Mouse (Mus musculus): ENCODE results near the gene Vopp1.

Gene Vopp1

DNA sequence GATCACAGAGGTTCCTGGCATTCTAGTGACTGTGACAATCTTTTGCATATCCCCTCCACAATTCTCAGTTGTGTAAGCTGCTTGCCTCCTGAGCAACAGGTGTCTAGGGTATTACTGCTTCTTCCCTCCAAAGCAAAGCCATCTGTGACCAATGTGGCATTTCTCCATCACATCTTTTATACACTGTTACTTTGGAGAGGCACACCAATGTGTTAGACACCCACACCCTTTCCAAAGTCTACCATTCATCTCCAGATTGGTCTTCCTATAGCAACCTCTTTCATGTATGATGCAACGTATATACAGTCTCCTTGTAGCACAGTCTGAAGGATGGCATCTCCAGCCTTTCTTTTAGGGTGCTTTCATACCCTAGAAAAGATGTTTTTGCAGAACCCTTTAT is 42.3 kb downstream of the Vopp1 start:
- DNase-seq, result no peak

DNA sequence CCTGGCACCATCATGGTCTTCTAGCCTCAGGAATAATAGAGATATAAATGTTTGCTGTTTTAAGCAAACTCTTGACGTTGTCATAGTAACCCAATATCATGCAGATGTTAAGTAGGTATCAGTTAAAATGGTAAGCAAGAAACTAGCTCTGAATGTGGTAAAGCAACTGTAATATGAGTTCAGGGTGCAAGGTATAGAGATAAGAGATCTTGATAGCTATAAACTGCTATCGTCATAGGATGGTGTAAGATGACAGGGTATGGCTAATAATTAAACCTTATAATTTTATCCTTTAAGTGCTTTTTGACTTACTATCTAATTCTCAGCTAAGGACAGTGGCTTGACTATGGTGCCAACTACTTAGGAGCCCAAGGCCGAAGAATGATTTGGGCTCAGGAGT is 44.6 kb downstream of the Vopp1 start:
- no peak for DNase-seq

DNA sequence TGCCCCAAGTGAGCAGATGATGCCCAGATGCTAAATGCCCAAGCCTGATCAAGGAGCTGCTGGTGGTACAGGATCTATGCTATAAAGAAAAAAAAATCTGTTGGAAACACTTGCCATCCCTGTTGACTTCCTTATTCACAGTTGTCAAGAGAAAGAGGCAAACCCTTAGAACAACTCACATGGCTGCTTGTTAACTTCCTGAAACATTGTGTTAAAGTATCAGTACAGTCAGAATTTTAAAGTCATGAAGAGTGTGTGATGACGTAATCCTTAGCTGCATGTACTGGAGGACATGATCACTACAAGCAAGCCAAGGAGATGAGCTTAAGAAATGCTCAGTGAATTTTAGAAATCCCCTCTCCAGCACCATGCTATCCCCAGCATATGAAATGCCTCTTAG is 51.2 kb downstream of the Vopp1 start:
- DNase-seq, result no peak

DNA sequence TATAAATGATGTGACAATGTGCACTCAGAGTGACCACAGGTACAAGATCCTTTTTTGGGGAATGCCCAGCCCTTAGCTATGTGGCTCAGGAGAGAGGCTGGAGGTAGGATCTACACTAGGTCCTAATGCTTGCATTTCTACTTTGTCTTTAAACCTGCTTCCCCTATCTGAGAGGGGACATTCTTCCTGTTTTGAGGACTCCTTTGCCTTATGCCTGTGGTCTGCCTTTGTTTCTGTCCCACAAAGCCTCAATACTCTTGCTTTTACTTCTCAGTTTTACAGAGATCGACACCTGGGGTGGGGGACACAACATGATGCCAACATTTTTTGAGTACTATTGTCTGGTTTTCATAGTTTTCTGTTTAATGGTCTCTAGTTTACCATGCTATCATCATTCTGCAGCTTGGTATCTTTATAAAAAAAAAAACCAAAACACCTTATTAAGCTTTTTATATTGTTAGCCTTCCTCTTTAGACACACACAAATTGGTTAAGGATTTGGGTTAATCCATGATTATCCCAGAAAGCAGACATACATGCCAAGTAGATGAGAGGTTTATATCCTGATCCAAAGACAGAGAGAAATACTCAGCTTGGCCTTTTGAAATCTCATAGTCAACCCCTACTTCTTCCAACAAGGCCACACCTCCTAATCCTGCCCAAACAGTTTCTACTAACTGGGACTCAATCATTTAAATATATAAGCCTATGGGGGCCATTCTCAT is 54.3 kb downstream of the Vopp1 start:
- no peak for DNase-seq

DNA sequence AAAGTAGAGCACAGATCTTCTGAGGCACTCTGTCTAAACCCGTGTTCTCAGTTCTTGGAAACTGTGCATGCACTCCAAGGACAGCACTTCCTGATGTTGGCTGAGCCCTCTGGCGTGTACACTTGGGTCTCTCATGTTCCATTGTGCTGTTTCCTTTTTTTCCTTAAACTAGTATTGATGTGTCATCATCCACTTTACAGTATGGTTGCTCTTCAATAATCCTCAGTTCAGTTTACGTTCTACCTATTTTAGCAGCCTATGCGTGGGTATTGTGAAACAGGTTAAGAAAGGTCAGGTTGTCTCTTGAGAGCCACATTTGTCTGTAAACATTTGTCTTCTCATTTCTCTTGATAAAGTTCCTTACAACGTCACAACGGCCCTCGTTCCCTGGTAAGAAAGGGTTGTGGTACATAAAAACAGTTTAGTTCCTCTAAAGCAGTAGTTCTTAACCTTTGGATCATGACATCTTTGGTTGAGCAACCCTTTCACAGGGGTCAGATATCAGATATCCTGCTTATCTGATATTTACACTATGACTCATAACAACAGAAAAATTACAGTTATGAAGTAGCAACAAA is 55.9 kb downstream of the Vopp1 start:
- no peak for DNase-seq

DNA sequence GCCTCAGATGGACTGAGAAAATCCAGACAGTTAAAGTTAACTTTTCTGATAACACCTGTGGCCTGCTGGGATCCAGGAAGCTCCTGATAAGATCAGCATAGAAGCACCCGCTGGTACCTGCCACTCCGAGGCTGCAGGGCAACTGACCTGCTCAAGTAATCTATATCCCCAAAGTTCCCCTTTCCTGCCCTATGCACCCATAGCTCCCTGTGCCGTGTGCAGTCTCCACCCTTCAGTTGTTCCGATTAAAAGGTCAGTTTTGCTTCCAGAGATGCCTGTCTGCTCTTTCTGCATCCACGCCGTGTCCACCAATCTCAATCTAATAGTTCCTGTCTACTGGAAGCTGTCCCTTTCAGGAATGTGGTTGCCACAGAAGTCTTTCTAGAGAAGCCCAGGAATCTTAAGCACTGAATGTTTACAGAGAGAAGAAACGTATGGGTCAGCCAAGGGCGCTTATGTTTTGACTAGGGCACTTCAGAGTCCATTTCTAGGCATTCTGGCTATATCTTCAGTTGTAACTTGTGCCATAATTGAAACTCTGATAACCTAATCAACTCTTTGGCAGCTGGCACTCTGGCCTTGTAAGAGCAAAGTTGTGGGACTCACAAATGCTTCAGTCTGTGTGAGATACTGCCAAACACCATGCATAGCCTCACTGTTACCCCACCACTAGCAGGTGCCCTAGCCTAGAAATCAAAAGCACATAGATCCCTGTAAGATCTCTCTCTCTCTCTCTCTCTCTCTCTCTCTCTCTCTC is 57.7 kb downstream of the Vopp1 start:
- no peak for DNase-seq

DNA sequence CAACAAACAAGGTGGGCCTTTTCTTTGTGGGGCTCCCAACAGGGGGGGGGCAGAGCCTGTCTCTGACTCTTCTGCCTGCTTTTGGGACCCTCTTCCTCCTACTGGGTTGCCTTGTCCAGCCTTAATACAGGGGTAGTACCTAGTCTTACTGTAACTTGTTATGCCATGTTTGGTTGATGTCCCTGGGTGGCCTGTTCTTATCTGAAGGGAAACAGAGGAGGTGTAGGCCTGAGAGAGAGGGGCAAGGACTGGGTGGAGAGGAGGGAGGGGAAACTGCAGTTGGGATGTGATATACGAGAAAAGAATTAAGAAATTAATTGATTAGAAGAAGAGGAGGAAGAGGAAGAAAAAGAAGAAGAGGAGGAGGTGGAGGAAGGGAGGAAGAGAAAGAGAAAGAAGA is 58.7 kb downstream of the Vopp1 start:
- DNase-seq, result no peak

DNA sequence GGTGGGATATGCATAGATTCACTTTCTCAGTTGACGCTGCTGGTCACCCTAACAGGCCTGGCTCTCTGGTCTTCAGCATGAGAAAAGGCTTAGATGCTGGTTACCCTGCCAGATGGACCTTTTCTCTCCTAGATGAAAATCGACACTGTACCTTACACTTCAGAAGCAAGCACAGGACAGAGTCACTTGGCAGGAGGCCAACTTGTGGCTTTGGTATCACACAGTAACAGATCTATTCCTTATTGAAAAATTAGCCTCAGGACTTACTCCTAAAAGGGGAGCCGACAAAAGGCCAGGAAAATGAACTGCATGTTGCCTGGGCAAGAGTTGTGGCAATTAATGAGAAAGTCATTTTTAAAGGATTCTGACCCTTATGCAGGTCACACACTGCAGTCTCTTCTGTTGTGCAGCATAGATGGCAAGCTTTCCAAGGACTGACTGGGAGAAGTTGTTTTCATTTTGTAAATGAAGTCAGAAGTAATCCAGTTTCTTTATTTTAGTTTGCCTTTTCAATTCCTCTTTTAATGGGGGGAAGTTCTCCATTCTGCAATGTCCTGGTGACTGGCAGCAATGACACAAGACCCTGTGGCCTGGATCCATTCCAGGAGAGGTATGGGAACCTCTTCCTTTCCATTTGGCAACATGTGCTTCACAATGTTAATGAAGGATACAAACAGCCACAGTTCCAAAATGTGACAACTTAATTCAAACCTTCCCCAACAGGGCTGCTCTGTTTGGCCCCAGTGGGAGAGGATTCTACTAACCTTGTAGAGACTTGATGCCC is 59.7 kb downstream of the Vopp1 start:
- peak; percentile 20 to 52 for DNase-seq

DNA sequence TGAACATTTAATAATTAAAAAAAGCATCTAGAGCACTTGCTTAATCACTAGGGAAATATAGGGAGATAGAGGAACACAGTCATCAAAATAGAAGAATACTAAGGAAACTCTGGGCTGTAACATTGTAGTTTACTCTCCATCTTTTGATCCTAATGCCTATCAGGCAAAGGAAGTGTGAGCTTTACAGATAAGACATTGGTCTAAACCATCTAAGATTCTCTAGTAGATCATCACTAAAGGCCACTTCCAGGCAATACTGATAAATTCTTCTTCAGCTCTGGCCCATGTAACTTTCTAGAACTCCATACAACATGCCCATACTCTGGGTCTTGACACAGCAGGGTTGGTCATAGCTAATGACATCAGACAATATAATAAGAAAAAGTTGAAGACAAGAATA is 61.9 kb downstream of the Vopp1 start:
- DNase-seq, result no peak

DNA sequence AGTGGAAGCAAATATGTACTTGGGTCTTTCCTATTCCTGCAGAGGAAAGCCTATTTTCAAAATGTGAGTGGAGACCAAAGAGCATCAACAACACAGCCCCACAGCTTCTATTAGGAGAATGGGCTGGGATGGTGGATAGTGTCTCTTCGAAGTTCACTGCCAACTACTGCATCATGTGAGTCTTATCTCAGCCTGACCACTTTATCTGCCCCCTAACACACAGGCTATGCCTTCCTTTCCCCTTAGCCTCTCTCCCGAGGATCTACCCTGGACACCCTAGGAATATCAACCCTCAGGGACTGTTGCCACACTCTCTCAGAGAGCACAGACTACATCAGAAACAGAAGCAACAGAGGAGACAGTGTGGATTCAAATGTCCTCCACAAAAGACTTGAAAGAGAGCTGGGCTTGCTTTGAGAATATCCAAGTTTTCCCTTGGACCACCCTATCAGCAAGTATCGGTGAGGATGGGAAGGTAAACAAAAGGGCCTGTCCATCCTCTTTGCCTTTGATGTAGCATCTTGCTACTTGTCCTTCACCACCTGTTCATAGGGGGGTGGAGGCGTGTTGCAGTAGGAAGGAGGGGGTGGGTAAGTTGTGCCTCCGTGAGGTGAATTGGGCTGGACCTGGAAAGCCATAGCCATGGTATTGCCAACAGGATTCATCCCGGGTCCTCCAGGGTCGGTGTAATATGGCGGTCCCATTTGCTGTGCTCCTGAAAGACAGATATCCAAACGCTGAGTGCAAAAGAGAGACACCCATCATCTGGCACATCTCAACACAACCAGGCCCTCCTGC is 70.8 kb downstream of the Vopp1 start:
- DNase-seq, result no peak

DNA sequence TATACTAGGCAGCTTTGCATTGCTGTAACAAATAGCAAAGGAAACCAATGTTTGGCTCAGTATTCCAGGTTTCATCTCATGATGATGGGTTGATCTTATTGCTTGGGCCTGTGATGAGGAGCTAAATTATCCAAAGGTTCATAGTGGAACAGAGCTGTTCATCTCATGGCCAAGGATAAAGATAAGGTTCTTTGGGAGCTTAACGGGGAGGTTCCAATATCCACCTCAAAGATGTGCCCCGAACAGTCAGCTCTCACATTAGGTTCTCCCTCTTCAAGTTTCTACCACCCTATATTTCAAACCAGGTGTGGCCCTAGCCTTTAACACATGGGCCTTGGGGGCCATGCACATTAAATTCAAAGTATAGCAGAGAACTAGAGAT is 79.2 kb downstream of the Vopp1 start:
- no peak for DNase-seq

DNA sequence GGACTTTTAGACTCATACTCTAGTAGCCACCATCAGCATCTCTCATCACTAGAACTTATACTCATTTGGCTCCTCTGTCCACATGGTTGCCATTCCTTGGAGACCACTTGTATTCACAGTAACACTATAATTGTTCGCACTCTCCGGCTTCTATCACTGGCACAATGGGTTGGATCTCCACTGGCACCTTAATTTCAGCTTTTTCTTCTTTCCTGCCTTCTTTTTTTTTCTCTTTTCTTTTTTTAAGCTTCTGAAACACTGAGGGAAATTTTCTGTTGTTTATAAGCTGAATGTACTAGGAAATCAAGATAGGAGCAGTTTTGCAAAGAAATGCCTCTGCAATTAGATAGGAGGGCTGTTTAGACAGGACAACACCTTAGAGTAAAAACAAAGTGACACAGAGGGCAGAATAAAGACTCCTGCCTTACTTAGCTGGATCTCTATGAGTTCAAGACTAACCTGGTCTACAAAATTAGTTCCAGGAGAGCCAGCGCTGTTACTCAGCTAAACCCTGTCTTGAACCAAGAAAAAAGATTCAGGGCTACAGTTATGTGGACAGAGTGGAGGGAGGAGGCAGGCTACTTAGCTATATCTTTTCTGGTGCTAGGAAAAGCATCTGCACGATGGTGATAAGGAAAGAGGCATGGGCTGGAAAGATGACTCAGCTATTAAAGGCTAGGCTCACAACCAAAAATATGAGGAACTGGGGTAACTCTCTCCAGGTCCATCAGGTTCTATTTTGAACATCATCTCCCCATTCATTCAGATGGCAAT is 79.8 kb downstream of the Vopp1 start:
- DNase-seq, result no peak

DNA sequence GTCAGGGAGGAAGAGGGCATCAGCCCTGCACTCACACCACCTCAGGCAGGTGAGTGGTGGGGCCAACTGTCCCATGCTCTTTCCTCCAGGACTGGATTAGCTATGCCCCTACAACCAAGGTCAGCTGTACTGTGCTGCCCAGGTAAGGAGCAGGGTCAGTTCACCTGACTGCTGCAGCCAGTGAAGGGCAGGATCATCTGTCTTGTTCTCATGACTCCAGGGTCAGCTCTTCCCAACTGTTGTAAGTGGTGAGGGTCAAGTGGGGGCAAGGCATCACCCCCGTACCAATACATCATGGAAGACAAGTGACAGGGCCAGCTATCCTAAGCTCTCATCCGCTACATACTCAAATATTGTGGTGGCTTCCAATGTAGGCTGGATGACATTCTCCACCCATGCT is 80.8 kb downstream of the Vopp1 start:
- no peak for DNase-seq

DNA sequence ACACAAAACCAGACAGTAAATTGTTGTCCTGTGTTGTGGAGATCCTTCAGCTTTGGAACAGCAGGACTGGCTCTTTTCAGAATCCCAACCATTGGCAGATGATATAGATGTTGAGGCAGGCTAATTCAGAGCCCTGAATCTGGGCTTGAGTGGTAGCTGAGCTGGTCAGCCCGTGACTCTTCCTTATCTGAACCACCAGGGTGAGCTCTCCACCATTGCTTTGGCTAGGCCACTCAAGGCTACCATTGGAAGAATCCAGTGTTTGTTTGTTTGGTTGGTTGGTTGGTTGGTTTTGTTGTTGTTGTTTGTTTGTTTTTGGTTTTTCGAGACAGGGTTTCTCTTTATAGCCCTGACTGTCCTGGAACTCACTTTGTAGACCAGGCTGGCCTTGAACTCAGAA is 81.6 kb downstream of the Vopp1 start:
- peak in 1 of 2 experiments; percentile 20 for DNase-seq

DNA sequence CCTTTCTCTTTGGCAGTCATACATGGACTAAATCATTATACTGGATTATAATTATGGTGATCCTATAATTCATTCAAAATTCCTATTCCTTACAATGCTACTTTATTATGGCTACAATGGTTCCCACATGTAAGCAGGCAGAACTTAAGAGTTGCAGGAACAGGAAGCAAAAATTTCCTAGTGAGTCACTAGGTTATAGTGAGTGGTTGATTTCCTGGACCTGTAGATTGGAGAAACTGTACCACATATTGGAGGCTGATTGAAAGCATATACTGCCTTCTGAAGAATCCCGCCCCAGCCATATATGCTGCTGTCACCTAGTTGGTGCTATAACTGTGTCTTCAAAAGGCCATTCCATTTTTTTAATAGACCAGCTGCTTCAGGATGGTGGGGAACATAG is 82.2 kb downstream of the Vopp1 start:
- no peak for DNase-seq

DNA sequence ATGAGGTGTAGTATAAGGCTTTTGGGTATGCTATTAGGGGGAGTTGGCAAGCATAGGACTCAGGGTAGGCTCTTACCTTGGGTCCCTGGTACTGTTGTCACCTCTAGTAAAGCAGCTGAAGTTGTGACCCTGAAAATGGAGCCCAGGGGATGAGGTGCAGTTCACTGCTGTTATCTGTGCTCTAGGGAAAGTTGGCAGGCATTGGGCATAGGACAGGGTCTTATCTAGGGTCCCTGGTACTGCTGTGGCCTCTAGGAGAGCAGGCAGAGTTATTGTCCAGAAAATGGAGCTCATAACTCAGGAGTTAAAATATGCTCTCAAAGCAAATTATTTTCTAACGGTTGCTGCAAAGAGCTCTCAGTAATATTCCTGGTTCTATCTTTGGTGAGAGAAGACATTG is 103.6 kb downstream of the Vopp1 start:
- no peak for DNase-seq

DNA sequence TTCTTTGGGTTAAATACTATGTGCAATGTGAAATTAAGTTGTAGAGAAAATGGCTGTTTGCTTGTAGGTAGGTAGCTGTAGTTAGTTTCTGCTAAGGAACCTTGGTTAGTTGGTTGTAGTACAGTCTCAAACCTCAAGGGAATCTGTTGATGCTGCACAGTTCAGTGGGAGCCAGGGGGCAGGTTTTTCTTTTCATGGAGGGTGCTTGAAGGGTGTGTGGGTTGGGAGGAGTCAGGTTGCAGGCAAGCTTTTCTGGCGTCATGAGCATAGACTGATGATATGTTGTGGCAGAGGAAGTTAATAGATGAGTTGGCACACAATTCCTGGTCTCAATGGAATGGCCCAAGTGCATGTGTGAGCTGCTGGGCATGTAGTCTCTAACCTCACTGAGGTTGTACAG is 113.2 kb downstream of the Vopp1 start:
- no peak for DNase-seq

DNA sequence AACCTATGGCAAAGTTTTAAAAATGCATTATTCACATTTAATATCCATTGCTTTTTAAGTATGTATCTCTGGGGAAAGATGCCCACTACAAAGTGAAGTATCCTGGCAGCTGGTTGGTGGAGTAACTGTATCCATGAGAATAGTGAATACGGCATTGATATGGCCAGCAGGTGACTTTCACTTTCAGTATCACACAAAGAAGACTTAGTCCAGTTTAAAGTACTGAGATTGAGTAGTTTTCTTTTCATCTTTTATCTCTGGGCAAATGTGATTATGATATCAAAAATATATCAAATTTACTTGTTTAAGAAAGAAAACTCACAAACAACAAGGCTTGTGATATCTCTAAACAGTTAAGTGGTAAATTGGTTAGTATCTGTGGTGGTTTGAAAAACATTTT is 118.2 kb downstream of the Vopp1 start:
- no peak for DNase-seq

DNA sequence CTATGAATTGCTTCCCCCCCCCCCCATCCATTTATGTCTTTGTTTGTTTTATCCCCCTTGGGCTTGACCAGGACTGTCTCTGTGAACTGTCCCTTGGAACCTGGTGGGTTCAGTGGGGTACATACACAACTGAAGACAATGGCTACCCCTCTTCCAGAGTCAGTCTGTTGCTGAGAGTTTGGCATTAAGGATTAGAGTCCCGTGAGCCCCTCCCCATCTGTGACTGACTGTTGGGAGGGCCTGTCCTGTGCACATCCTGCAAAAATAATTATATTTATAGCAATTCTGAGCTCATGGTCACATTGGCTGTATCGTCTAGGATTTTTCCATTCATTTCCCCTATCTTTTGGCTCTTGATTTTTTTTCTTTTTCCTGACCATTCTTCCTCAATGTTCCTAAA is 121.3 kb downstream of the Vopp1 start:
- peak in 1 of 2 experiments; percentile 11 for DNase-seq

DNA sequence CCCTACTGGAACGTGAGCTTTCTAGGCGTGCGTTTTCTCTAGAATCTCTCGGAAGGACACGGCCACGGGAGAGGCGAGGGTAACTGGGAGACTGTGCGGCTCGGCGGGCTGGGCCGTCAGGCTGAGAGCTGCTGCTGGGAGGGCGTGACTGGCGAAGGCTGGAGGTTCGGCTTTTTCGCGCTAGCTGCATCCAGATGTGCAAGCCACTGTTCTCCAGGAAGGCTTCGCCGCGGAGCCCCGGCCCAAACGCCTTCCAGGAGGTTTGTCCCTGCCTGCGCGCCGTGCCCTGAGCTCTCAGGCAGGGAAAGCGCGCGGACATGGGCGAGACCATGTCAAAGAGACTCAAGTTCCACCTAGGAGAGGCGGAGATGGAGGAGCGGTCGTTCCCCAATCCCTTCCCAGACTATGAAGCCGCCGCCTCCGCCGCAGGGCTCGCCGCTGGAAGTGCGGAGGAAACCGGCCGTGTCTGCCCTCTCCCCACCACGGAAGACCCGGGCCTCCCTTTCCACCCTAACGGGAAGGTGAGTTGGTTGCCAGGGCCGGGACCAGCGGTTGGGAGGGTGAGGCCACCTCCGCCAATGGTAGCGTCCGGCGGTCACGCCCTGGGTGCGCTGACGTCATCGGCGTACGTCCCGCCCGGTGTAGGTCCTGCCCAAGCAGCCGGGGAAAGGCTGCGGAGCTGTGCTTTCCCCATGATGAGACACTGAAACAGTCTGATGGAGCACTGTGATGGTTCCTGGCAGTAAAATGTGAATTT is 122.0 kb downstream of the Vopp1 start:
- DNase-seq, result peak; percentile 98 to 99

DNA sequence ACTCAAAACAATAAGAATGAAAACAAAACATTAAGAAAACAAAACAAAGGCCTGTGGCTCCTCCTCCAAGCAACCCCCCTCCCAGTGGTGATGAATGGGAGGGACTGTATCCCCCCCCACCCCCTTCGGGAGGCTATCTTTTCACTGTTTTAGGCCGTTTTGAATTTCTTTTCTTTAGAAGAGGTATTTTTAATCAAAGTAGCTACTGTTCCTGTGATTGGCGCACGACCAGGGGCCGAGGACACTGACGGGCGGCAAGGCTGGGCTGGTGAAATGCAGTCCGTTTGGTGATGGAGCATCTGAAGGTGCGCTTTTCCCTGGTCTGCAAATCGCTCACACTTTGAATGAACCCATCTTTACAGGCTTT is 122.6 kb downstream of the Vopp1 start, which contains the start of gene Lancl2:
TSS of gene Lancl2 (plus strand) at position 165 of the 367 bp plus-strand sequence.
- DNase-seq, result peak in 1 of 2 experiments; percentile 75

All from cerebellum, postnatal 25 days (tissue).